ENCODE assay signal across 9 mouse cellular contexts in genomic region chr4:141624983-141625773, GRCm38 (mm10). TPM values are rescaled to one million over a fixed set of nuclear protein-coding genes. Genes with fewer than 3 reads are reported as not detected.
DNase-seq lines count a peak whose midpoint lies in the region; ATAC-seq and TF ChIP-seq lines count a peak whose summit lies in the region.
"Had no signal": no experiment of that assay in that cellular context is flagged by ENCODE, and none has a peak within 500 bp of the region (broad histone marks: within the 10 kb centered on the region; RNA-seq: fewer than 3 reads in every experiment).

No protein-coding gene starts in this region.

- H3K4me1 ChIP-seq in liver, embryonic 12.5 days, result peaks cover 24% of the 10 kb centered on the region
- H3K4me1 ChIP-seq in olfactory bulb, adult 2 months (ENCODE audit: control insufficient read depth, insufficient read depth, low read length), result peaks cover 6% of the 10 kb centered on the region; the same call in 1 of the 2 replicates

- H3K4me2 ChIP-seq in liver, embryonic 12.5 days, result no peak overlapping the region
- H3K4me2 ChIP-seq: liver, embryonic 15.5 days; stomach, embryonic 15.5 days had no signal

- no peak for TF ChIP-seq POLR2A in olfactory bulb, adult 2 months (IDR thresholded peaks at IDR 0.05; ENCODE audit: insufficient read depth, low read depth, low read length)

- 63% methylated on average over 19 of the region's 19 CpGs for WGBS in liver, embryonic 12.5 days (ENCODE audit: insufficient replicate concordance)
- WGBS in olfactory bulb, adult 2 months, result 81% methylated on average over 19 of the region's 19 CpGs

- no peak for ATAC-seq in liver, embryonic 12.5 days
- peak; percentile 61 to 68; a peak in 3 of 4 replicates for ATAC-seq in hematopoietic stem cell, adult 5-6 weeks (replicated peaks in 1 of 2; ENCODE audit: insufficient read depth in 1 of 2, low FRiP score in 2 of 2, low TSS enrichment in 1 of 2, low read depth in 1 of 2, poor library complexity in 2 of 2, severe bottlenecking in 2 of 2)

- peaks cover 40% of the 10 kb centered on the region for H3K36me3 ChIP-seq in liver, embryonic 12.5 days

- H3K9me3 ChIP-seq in liver, embryonic 12.5 days (replicated peaks), result no peaks in the 10 kb centered on the region
- H3K9me3 ChIP-seq: liver, embryonic 15.5 days; stomach, embryonic 15.5 days had no signal

- H3K9ac ChIP-seq in liver, embryonic 12.5 days, result no peak overlapping the region
- H3K9ac ChIP-seq: liver, embryonic 15.5 days; stomach, embryonic 15.5 days had no signal

- H3K27ac ChIP-seq in liver, embryonic 12.5 days, result no peak overlapping the region
- no peak overlapping the region for H3K27ac ChIP-seq in olfactory bulb, adult 2 months (ENCODE audit: insufficient read depth, low read depth, low read length)
- H3K27ac ChIP-seq: liver, embryonic 15.5 days; stomach, embryonic 15.5 days had no signal

- peak; percentile 46 for DNase-seq in liver
- DNase-seq in adipocyte (ENCODE audit: low spot score), result peak; percentile 50
- no peak for DNase-seq in frontal cortex, postnatal 14 days (ENCODE audit: low spot score in 2 of 2)
- DNase-seq in urinary bladder, adult 18-20 months (ENCODE audit: low spot score in 2 of 2), result no peak

- H3K27me3 ChIP-seq in liver, embryonic 12.5 days (replicated peaks), result no peaks in the 10 kb centered on the region
- H3K27me3 ChIP-seq: liver, embryonic 15.5 days; stomach, embryonic 15.5 days had no signal

- TF ChIP-seq CTCF in olfactory bulb, adult 2 months (IDR thresholded peaks at IDR 0.05; ENCODE audit: insufficient read depth, low read depth, low read length), result 0 out of 2 replicates have a peak, but pooled peaks have one; percentile 24

- no peak overlapping the region for H3K4me3 ChIP-seq in liver, embryonic 12.5 days
- H3K4me3 ChIP-seq in olfactory bulb, adult 2 months (ENCODE audit: insufficient read depth, low read depth, low read length), result no peak overlapping the region
- H3K4me3 ChIP-seq: liver, embryonic 15.5 days; stomach, embryonic 15.5 days had no signal

RNA-seq across cellular contexts. Expression of gene Slc25a34, which starts 1.6 kb away (rescaled TPM):
- not detected in 2 replicates for polyA plus RNA-seq in liver, embryonic 12.5 days (2016; fragmentation: Nextera tagmentation; extraction: Ambion mirVana)
- total RNA-seq in hematopoietic stem cell, adult 5-6 weeks (2017), result not detected in 2 replicates
- polyA plus RNA-seq in olfactory bulb, adult 2 months (2012; ENCODE audit: insufficient read depth, insufficient read length, low replicate concordance, missing spikeins), result not detected in 2 replicates

RNA-seq across cellular contexts. Expression of gene Tmem82, which starts 6.7 kb away (rescaled TPM):
- 3.2 and 3.6 TPM in 2 replicates for polyA plus RNA-seq in liver, embryonic 12.5 days (2016; fragmentation: Nextera tagmentation; extraction: Ambion mirVana)
- 0.60 and 0.63 TPM in 2 replicates for total RNA-seq in hematopoietic stem cell, adult 5-6 weeks (2017)
- not detected in 2 replicates for polyA plus RNA-seq in olfactory bulb, adult 2 months (2012; ENCODE audit: insufficient read depth, insufficient read length, low replicate concordance, missing spikeins)

RNA-seq across cellular contexts. Expression of gene Fblim1, which starts 19.3 kb away (rescaled TPM):
- polyA plus RNA-seq in liver, embryonic 12.5 days (2016; fragmentation: Nextera tagmentation; extraction: Ambion mirVana), result 4.0 and 5.3 TPM in 2 replicates
- 0.13 and 0.35 TPM in 2 replicates for total RNA-seq in hematopoietic stem cell, adult 5-6 weeks (2017)
- not detected in 2 replicates for polyA plus RNA-seq in olfactory bulb, adult 2 months (2012; ENCODE audit: insufficient read depth, insufficient read length, low replicate concordance, missing spikeins)

RNA-seq across cellular contexts. Expression of gene Plekhm2, which starts 39.5 kb away (rescaled TPM):
- polyA plus RNA-seq in liver, embryonic 12.5 days (2016; fragmentation: Nextera tagmentation; extraction: Ambion mirVana), result 1.9 and 2.4 TPM in 2 replicates
- 9.9 and 16.5 TPM in 2 replicates for total RNA-seq in hematopoietic stem cell, adult 5-6 weeks (2017)
- not detected in 2 replicates for polyA plus RNA-seq in olfactory bulb, adult 2 months (2012; ENCODE audit: insufficient read depth, insufficient read length, low replicate concordance, missing spikeins)

Comparison
In these comparisons a context has a peak if more than half of its experiments do, and no peak if none do; other contexts are left out.
1. DNase-seq: peak in liver (single experiment) and adipocyte (single experiment); none in frontal cortex, postnatal 14 days (0 of 2) and urinary bladder, adult 18-20 months (0 of 2).